Mouse (Mus musculus) layer of hippocampus, postnatal 36 days (tissue): ENCODE results near the gene Defa28. TPM values are rescaled to one million over a fixed set of nuclear protein-coding genes. Genes with fewer than 3 reads are reported as not detected.
"Not testable (repeated sequence)": the region's sequence is repeated elsewhere in the genome, so short reads cannot be mapped to it uniquely, and the experiment has no call there.

ENCODE experiments used
- DNase-seq, 2 experiments: peaks; one replicate each; pipeline ENCODE4 v3.0.0; 2022
- total RNA-seq, 2 experiments: library from RNA; stranded (reverse); gene quantifications; 2 replicates each; pipeline ENCODE4 v1.2.3; 2021

Defa28 gene
- total RNA-seq: not detected

DNA sequence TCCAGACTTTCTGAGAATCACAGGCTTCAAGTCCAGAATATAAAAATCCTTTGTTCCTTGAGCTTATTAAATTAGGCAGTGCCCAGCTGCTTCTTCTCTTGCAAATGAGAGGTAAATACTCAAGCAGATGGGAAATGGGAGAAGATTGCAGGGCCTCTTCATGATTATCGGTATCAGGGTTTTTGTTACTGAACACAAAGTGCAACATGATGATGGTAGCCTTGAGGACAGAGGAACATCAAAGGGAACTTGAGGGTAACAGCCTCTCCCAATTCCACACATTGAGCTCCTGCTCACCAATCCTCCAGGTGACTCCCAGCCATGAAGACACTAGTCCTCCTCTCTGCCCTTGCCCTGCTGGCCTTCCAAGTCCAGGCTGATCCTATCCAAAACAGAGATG is at the start of gene Defa28:
Defa28 (plus strand) TSS at position 301 of the 400 bp plus-strand sequence.
- DNase-seq: not testable (repeated sequence)

- DNase-seq: not testable (repeated sequence)
Measured at GRCm38 (mm10) chr8:21565086-21565485, 17.7 kb upstream of the Defa28 start, which contains the start of gene Defa37. Defa37 (plus strand) TSS chr8:21565386.

DNA sequence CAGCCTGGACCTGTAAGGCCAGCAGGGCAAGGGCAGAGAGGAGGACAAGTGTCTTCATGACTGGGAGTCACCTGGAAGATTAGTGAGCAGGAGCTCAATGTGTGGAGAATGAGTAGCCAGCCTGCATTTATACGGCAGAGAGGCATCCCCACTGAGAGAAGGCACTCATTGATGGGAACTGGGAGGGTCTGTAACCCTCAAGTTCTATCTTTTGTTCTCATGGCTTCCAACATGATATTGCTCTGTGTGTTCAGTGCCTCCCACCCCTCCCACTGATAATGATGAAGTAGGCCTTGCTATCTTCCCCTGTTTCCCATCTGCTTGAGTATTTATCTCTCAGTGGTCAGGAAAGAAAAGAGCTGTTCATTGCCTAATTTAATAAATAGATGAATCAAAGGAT is 11.6 kb downstream of the Defa28 start, which contains the start of gene Gm7861:
Gm7861 (minus strand) TSS at position 101 of the 400 bp plus-strand sequence.
- not testable (repeated sequence) for DNase-seq

DNA sequence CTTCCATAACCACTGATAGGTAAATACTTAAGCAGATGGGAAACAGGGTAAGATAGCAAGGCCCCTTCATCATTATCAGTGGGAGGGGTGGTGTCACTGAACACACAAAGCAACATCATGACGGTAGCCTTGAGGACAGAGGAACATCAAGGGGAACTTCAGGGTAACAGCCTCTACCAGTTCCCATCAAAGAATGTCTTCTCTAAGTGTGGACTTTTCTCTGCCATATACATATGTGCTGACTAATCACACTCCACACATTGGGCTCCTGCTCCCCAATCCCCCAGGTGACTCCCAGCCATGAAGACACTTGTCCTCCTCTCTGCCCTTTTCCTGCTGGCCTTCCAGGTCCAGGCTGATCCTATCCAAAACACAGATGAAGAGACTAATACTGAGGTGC is 35.1 kb downstream of the Defa28 start, which contains the start of gene Defa26:
Defa26 (plus strand) TSS at position 301 of the 400 bp plus-strand sequence.
- not testable (repeated sequence) for DNase-seq

Other genes starting within 250 kb of the Defa28 start
- gene Defa2, start 204.5 kb upstream of the Defa28 start, total RNA-seq: not detected
- gene Defa33, start 191.2 kb upstream of the Defa28 start, total RNA-seq: not detected
- not detected for gene Defa36, start 155.6 kb upstream of the Defa28 start, total RNA-seq
- not detected for gene Gm7849, start 126.4 kb upstream of the Defa28 start, total RNA-seq
- not detected for gene Defa20, start 73.7 kb upstream of the Defa28 start, total RNA-seq
- gene Defa32, start 54.0 kb upstream of the Defa28 start, total RNA-seq: not detected
- gene Defa37, start 17.6 kb upstream of the Defa28 start, total RNA-seq: not detected
- not detected for gene Gm7861, start 11.5 kb downstream of the Defa28 start, total RNA-seq
- not detected for gene Defa26, start 35.2 kb downstream of the Defa28 start, total RNA-seq
- gene Defa17, start 72.8 kb downstream of the Defa28 start, total RNA-seq: not detected
- gene Defa34, start 82.8 kb downstream of the Defa28 start, total RNA-seq: not detected
- gene AY761184, start 120.6 kb downstream of the Defa28 start, total RNA-seq: not detected
- gene Defa24, start 151.5 kb downstream of the Defa28 start, total RNA-seq: not detected
- gene Defb50, start 240.5 kb downstream of the Defa28 start, total RNA-seq: not detected